Mouse (Mus musculus) embryonic facial prominence, embryonic 12.5 days (tissue): ENCODE results near the gene Prph. TPM values are rescaled to one million over a fixed set of nuclear protein-coding genes. Genes with fewer than 3 reads are reported as not detected.

Source experiments
- ATAC-seq: fragments of 200-750 bp; cut with Nextera tagmentation; 2 replicates; pipeline ENCODE4 v1.8.0; 2017; ENCODE audit not compliant: insufficient number of reproducible peaks, insufficient read depth, low FRiP score, low TSS enrichment
- H3K27ac ChIP-seq: fragments of 300-500 bp; sonication (generic); 2 replicates; pipeline ENCODE4 v1.5.1; 2016; ENCODE audit warnings: mild to moderate bottlenecking
- H3K27me3 ChIP-seq: fragments of 300-500 bp; sonication (generic); 2 replicates; pipeline ENCODE4 v1.6.1; 2016; ENCODE audit warnings: mild to moderate bottlenecking, moderate library complexity
- H3K36me3 ChIP-seq: fragments of 300-500 bp; sonication (generic); 2 replicates; pipeline ENCODE4 v1.6.1; 2016; ENCODE audit warnings: mild to moderate bottlenecking
- H3K4me1 ChIP-seq: fragments of 300-500 bp; sonication (generic); 2 replicates; pipeline ENCODE4 v1.6.1; 2016
- H3K4me2 ChIP-seq: fragments of 300-500 bp; sonication (generic); replicated peaks from 2 replicates; pipeline ENCODE4 v1.6.1; 2016; ENCODE audit warnings: mild to moderate bottlenecking, moderate library complexity
- H3K4me3 ChIP-seq: fragments of 300-500 bp; sonication (generic); 2 replicates; pipeline ENCODE4 v1.5.1; 2016; ENCODE audit warnings: mild to moderate bottlenecking
- H3K9ac ChIP-seq: fragments of 300-500 bp; sonication (generic); 2 replicates; pipeline ENCODE4 v1.6.1; 2016; ENCODE audit warnings: mild to moderate bottlenecking, moderate library complexity
- H3K9me3 ChIP-seq: fragments of 300-500 bp; sonication (generic); 2 replicates; pipeline ENCODE4 v1.6.1; 2016; ENCODE audit warnings: mild to moderate bottlenecking, moderate library complexity
- WGBS: fragments of 180-500 bp; shearing (Covaris S2); methylation state at CpG from one replicate; pipeline ENCODE4 v1.1.7; 2016; 5-methylcytosine and 5-hydroxymethylcytosine counted together
- microRNA-seq: library from miRNA; unstranded; fragments of <30 nt; microRNA quantifications from one replicate; pipeline ENCODE4, GENCODE M21; 2017
- polyA plus RNA-seq: library from polyadenylated mRNA; unstranded; fragments of >200 nt; fragmentation: Nextera tagmentation; extraction: Ambion mirVana; gene quantifications from 2 replicates; pipeline ENCODE4 v1.2.1, GENCODE M21; 2016

Prph gene
- polyA plus RNA-seq, 1 experiment from 2014 or later = 35.6 TPM

GRCm38 (mm10) chr15:99107866-99108265, 52.9 kb downstream of the Prph start:
- H3K36me3 ChIP-seq = no peaks in the 10 kb centered on the region
- H3K4me3 ChIP-seq = no peak overlapping the region
- no peaks in the 10 kb centered on the region for H3K27me3 ChIP-seq
- H3K4me2 ChIP-seq = no peak overlapping the region
- WGBS = 84% methylated on average over 3 of the region's 3 CpGs
- H3K9ac ChIP-seq = no peak overlapping the region
- no peaks in the 10 kb centered on the region for H3K9me3 ChIP-seq
- no peaks in the 10 kb centered on the region for H3K4me1 ChIP-seq
- no peak overlapping the region for H3K27ac ChIP-seq
- no peak for ATAC-seq

Small RNAs within 50 kb of the gene (microRNA-seq; reads per million reads assigned to microRNA genes)
- 2.5 reads per million, percentile 10 among the genes with 10 or more reads in this experiment for gene Mir6960

Other genes starting within 250 kb of the Prph start
- 0.04 TPM in 1 of 2 replicates, not detected in the other for gene Ddn, start 245.7 kb upstream of the Prph start, polyA plus RNA-seq
- 85.9 and 87.1 TPM in 2 replicates for gene Prkag1, start 223.7 kb upstream of the Prph start, polyA plus RNA-seq
- 12.9 and 14.2 TPM in 2 replicates for gene Kmt2d, start 184.0 kb upstream of the Prph start, polyA plus RNA-seq
- 19.3 and 20.7 TPM in 2 replicates for gene Rhebl1, start 160.6 kb upstream of the Prph start, polyA plus RNA-seq
- gene Dhh, start 156.6 kb upstream of the Prph start, polyA plus RNA-seq = 0.67 and 1.2 TPM in 2 replicates
- 21.5 and 26.4 TPM in 2 replicates for gene Lmbr1l, start 136.9 kb upstream of the Prph start, polyA plus RNA-seq
- gene Tuba1b, start 120.6 kb upstream of the Prph start, polyA plus RNA-seq = 1,598 and 1,609 TPM in 2 replicates
- not detected in 2 replicates for gene Gm49450, start 101.6 kb upstream of the Prph start, polyA plus RNA-seq
- gene Tuba1a, start 101.5 kb upstream of the Prph start, polyA plus RNA-seq = 2,353 and 2,615 TPM in 2 replicates
- 98.8 and 103 TPM in 2 replicates for gene Tuba1c, start 25.3 kb upstream of the Prph start, polyA plus RNA-seq
- 38.5 and 39.0 TPM in 2 replicates for gene Troap, start 19.4 kb downstream of the Prph start, polyA plus RNA-seq
- 0.42 and 0.46 TPM in 2 replicates for gene C1ql4, start 32.6 kb downstream of the Prph start, polyA plus RNA-seq
- gene Dnajc22, start 38.0 kb downstream of the Prph start, polyA plus RNA-seq = 0.70 and 0.75 TPM in 2 replicates
- 69.4 and 73.4 TPM in 2 replicates for gene Spats2, start 70.7 kb downstream of the Prph start, polyA plus RNA-seq
- 0.81 and 1.2 TPM in 2 replicates for gene Kcnh3, start 169.7 kb downstream of the Prph start, polyA plus RNA-seq
- gene Mcrs1, start 196.8 kb downstream of the Prph start, polyA plus RNA-seq = 159 and 160 TPM in 2 replicates
- gene Prpf40b, start 239.9 kb downstream of the Prph start, polyA plus RNA-seq = 79.5 and 80.0 TPM in 2 replicates
- gene Fam186b, start 240.7 kb downstream of the Prph start, polyA plus RNA-seq = 0.09 and 0.32 TPM in 2 replicates